Mouse (Mus musculus) limb, embryonic 11.5 days (tissue): ENCODE results near the gene Pgbd1. TPM values are rescaled to one million over a fixed set of nuclear protein-coding genes. Genes with fewer than 3 reads are reported as not detected.
A peak's percentile ranks its signal among the peaks of the same experiment; 100 is the strongest.

Experiments
- ATAC-seq: fragments of 200-750 bp; cut with Nextera tagmentation; 2 replicates; pipeline ENCODE4 v1.8.0; 2017; ENCODE audit warnings: low read depth; ENCODE audit not compliant: insufficient number of reproducible peaks, low FRiP score, low TSS enrichment
- DNase-seq: peaks from one replicate; pipeline ENCODE4 v3.0.0-alpha.2; 2015; ENCODE audit warnings: low spot score
- H3K27ac ChIP-seq: fragments of 300-500 bp; sonication (generic); replicated peaks from 2 replicates; pipeline ENCODE4 v1.5.1; 2014; ENCODE audit warnings: low read depth, mild to moderate bottlenecking, low read length
- H3K27me3 ChIP-seq: fragments of 300-500 bp; sonication (generic); 2 replicates; pipeline ENCODE4 v1.6.1; 2014; ENCODE audit warnings: mild to moderate bottlenecking, low read length, mixed read lengths; ENCODE audit not compliant: control insufficient read depth, insufficient read depth
- H3K36me3 ChIP-seq: fragments of 300-500 bp; sonication (generic); 2 replicates; pipeline ENCODE4 v1.6.1; 2014; ENCODE audit warnings: mild to moderate bottlenecking, low read length, moderate library complexity, mixed read lengths; ENCODE audit not compliant: control insufficient read depth, insufficient read depth
- H3K4me1 ChIP-seq: fragments of 300-500 bp; sonication (generic); 2 replicates; pipeline ENCODE4 v1.6.1; 2014; ENCODE audit warnings: low read length, mixed read lengths; ENCODE audit not compliant: control insufficient read depth, insufficient read depth
- H3K4me2 ChIP-seq: fragments of 300-500 bp; sonication (generic); 2 replicates; pipeline ENCODE4 v1.6.1; 2014; ENCODE audit warnings: low read depth, mild to moderate bottlenecking, moderate library complexity; ENCODE audit not compliant: severe bottlenecking
- H3K4me3 ChIP-seq: fragments of 300-500 bp; sonication (generic); 2 replicates; pipeline ENCODE4 v1.5.1; 2014; ENCODE audit warnings: low read depth, low read length
- H3K9ac ChIP-seq: fragments of 300-500 bp; sonication (generic); 2 replicates; pipeline ENCODE4 v1.6.1; 2014; ENCODE audit warnings: mild to moderate bottlenecking, low read length
- H3K9me3 ChIP-seq: fragments of 300-500 bp; sonication (generic); 2 replicates; pipeline ENCODE4 v1.6.1; 2016; ENCODE audit warnings: low read length; ENCODE audit not compliant: control insufficient read depth
- WGBS: fragments of 180-500 bp; shearing (Covaris S2); extraction: QIAGEN DNeasy Blood & Tissue Kit; methylation state at CpG from one replicate; pipeline ENCODE4 v1.1.7; 2014; 5-methylcytosine and 5-hydroxymethylcytosine counted together
- polyA plus RNA-seq: library from polyadenylated mRNA; unstranded; fragments of >200 nt; fragmentation: Nextera tagmentation; extraction: Ambion mirVana; gene quantifications from 2 replicates; pipeline ENCODE4 v1.2.1, GENCODE M21; 2014

The Pgbd1 gene
- polyA plus RNA-seq, 1 experiment from 2014 or later: 5.7 TPM

DNA sequence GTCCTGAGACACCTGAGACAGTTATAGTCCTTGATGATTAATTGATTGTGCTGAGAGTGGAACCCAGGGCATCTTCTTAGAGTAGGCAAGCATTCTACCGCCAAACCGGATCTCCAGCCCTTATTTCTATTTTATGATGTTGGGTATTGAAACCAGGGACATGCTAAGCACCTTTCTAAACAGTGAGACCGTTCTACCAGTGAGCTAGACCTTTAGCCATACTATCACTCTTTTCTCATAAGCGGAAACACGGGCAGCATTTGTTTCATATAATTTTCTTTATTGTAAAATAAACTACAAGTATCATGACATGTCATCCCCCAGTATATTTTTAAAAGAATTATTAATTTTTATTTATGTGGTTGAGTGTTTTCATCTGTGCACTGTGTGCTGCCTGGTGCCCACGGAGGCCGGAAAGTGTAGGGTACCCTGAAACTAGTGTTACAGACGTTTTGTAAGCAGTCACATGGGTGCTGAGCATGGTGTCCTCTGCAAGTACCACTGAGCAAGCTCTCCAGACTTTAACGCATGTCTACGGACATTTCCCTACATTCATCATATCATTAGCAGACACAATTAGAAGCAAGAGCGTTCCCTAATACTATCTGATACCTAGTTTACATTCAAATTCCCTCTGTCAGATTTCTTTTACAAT is 31.9 kb downstream of the Pgbd1 start:
- H3K36me3 ChIP-seq: no peaks in the 10 kb centered on the region
- peak overlapping the region; percentile 41 for H3K9ac ChIP-seq
- H3K27ac ChIP-seq: no peak overlapping the region
- WGBS: 54% methylated on average over 11 of the region's 11 CpGs
- H3K4me2 ChIP-seq: peak overlapping the region; percentile 74
- H3K9me3 ChIP-seq: no peaks in the 10 kb centered on the region
- DNase-seq: no peak
- peak; percentile 78 for ATAC-seq
- H3K4me1 ChIP-seq: no peaks in the 10 kb centered on the region
- peak overlapping the region; percentile 31 for H3K4me3 ChIP-seq
- no peaks in the 10 kb centered on the region for H3K27me3 ChIP-seq

DNA sequence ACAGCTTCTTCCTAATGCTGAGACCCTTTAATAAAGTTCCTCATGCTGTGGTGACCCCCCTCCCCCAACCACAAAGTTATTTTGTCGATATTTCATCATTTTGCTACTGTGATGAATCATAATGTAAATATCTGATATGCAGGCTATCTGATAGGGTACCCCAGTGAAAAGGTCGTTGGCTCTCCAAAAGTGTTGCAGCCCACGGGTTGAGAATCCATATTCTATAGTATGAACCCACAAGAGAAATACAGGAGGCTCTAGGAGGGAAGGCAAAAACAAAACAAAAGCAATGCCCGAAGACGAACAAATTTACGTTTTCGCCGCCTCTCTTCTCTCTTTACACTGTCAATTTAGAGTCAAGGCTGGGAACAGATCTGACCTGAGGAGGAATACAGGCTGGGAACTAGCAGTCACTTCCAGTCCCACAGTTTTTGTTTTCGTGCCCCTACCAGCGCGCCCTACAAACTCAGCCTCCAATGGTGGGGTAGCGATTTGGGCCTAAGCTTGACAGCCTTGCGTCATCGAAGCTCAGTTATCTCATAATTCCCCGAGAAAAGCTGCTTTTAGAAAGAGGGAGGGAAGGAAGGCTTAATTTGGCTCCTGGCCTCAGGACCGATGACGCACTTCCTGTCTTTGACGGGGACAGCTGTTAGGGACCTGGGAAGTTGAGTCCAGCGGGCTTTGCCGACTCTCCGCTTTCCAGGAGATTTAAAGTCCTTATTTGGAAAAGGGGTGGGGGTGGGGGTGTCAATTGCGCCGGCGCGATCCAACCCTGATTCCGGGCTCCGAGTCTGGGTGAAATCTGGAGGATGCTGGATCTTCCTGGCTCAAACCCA is 32.7 kb downstream of the Pgbd1 start:
- H3K4me3 ChIP-seq: peak overlapping the region; percentile 31
- peak overlapping the region; percentile 12; the same call in 1 of the 2 replicates for H3K27ac ChIP-seq
- 2% methylated on average over 27 of the region's 27 CpGs for WGBS
- ATAC-seq (peak; percentile 91), DNase-seq (peak; percentile 83)
- no peaks in the 10 kb centered on the region for H3K4me1 ChIP-seq
- no peaks in the 10 kb centered on the region for H3K27me3 ChIP-seq
- H3K4me2 ChIP-seq: peak overlapping the region; percentile 74
- peak overlapping the region; percentile 41 for H3K9ac ChIP-seq
- H3K36me3 ChIP-seq: no peaks in the 10 kb centered on the region
- H3K9me3 ChIP-seq: no peaks in the 10 kb centered on the region

DNA sequence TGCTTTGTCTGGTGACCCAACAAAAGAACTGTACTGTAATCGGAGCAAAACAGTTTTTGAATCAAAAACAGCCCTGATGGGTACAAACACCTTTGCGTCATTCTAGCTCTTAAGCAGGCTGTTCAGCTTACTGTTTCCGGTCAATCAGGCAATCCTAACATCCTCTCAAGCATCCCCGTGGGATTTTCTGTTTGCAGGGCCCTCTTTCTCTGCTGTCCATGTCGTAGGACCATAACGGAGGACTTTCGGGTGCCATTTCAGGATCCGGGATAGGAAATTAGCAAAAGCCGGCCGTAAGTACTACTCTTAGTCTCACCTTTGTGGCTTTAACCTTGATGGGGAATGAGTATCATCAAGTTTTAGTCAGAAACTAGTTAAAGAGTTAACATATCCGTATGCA is 33.5 kb downstream of the Pgbd1 start:
- no peaks in the 10 kb centered on the region for H3K4me1 ChIP-seq
- no peak for DNase-seq
- H3K27ac ChIP-seq: no peak overlapping the region
- WGBS: 79% methylated on average over 11 of the region's 11 CpGs
- H3K27me3 ChIP-seq: no peaks in the 10 kb centered on the region
- no peak for ATAC-seq
- no peak overlapping the region for H3K4me3 ChIP-seq
- H3K36me3 ChIP-seq: no peaks in the 10 kb centered on the region
- no peak overlapping the region for H3K4me2 ChIP-seq
- H3K9me3 ChIP-seq: no peaks in the 10 kb centered on the region
- no peak overlapping the region for H3K9ac ChIP-seq

DNA sequence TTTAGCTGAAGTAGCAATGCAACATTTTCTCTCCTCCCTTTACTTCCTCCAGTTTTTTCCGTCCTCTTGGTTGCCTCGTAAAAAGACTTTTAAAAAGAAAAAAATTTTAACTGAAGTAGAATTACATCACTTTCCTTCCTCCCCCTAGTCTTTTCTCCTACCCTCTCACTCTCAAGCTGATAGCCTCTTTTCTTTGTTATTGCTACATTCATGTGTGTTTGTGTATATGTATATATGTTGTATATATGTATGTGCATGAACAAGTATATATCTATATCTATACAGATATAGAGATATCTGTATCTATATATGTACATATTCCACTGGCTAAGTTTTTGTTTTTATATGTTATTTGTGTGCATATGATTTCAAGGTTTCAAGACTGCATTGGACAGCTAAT is 38.0 kb downstream of the Pgbd1 start:
- Histone ChIP-seq H3K4me3 (peak overlapping the region; percentile 87), H3K27me3 (no peaks in the 10 kb centered on the region), H3K9ac (no peak overlapping the region; the same call in 1 of the 2 replicates), H3K27ac (no peak overlapping the region), H3K36me3 (no peaks in the 10 kb centered on the region), H3K4me1 (no peaks in the 10 kb centered on the region), H3K4me2 (peak overlapping the region; percentile 64; the same call in 1 of the 2 replicates), H3K9me3 (no peaks in the 10 kb centered on the region)
- no peak for DNase-seq
- no peak; the same call in 1 of the 2 replicates for ATAC-seq
- WGBS: 0% methylated on average over 2 of the region's 2 CpGs

DNA sequence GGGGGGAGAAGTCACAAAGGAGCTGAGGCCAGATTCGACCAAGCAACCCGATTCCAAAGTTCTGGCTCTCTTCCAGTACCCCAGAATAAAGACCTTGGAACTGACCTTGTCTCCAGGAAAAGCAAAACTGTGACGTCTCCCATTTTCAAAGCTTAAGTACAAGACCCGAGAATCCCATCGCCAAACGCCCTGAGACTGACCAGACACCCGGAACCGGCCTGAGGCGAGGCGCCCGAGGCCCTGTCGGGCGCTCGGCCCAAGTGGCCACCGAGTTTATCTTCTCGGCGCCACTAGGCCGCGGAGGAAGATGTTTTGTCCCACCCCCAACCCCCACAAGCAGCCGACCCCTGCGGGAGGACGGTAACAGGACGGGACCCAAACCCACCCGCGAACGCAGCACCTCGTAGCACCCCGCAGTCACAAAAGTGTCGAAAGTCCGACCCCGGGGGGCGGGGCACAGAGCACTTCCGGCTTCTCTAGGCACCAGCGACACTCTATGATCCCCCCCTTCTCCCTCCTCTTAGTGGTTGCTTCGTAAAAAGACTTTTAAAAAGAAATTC is 38.5 kb downstream of the Pgbd1 start, which contains the start of gene Zkscan3:
Gene Zkscan3, minus strand, starts transcription at position 469 of the 560 bp plus-strand sequence.
- Histone ChIP-seq H3K27me3 (no peaks in the 10 kb centered on the region), H3K4me2 (peak within 1 kb of the TSS; percentile 64), H3K4me3 (peak within 1 kb of the TSS; percentile 87), H3K27ac (0 out of 2 replicates have a peak within 1 kb of the TSS, but pooled peaks have one; percentile 8), H3K36me3 (no peaks in the 10 kb centered on the region), H3K4me1 (no peaks in the 10 kb centered on the region), H3K9ac (peak within 1 kb of the TSS; percentile 85), H3K9me3 (no peaks in the 10 kb centered on the region)
- DNase-seq (peak; percentile 87), ATAC-seq (peak; percentile 94)
- 0% methylated on average over 35 of the region's 35 CpGs for WGBS

DNA sequence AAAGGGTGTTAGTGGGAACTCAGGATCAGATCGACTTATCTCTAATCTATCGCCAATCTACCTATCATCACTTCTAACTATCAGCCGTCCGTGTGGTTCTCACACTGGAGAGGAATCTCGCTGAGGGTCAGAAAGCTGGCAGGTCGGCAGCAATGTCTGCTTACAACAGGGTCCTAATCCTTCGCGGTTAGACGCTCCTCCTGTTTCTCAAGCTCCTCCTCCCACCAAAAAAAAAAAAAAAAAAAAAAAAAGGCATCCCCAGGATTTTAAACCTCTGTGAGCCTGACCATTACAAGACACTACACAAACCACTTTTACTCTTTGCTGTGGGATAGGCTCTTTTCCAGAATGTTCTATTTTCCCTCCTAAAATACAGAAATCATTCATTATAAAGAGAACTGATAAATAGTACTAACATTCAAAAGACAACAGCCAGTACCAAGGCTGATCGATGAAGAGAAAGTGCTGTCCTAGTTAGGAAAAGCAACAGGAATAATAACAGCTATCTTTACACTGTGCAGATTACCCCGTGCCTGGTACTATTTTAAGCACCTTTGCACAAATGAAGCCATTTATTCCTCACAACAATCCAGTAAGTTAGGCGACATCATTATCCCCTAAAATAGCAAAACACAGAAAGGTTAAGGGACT is 39.1 kb downstream of the Pgbd1 start:
- H3K36me3 ChIP-seq: no peaks in the 10 kb centered on the region
- 14% methylated on average over 12 of the region's 12 CpGs for WGBS
- no peak overlapping the region for H3K27ac ChIP-seq
- peak overlapping the region; percentile 87 for H3K4me3 ChIP-seq
- ATAC-seq: peak; percentile 28; the same call in 1 of the 2 replicates
- peak overlapping the region; percentile 85 for H3K9ac ChIP-seq
- H3K4me1 ChIP-seq: no peaks in the 10 kb centered on the region
- peak overlapping the region; percentile 64 for H3K4me2 ChIP-seq
- DNase-seq: peak; percentile 24
- H3K9me3 ChIP-seq: no peaks in the 10 kb centered on the region
- H3K27me3 ChIP-seq: no peaks in the 10 kb centered on the region

DNA sequence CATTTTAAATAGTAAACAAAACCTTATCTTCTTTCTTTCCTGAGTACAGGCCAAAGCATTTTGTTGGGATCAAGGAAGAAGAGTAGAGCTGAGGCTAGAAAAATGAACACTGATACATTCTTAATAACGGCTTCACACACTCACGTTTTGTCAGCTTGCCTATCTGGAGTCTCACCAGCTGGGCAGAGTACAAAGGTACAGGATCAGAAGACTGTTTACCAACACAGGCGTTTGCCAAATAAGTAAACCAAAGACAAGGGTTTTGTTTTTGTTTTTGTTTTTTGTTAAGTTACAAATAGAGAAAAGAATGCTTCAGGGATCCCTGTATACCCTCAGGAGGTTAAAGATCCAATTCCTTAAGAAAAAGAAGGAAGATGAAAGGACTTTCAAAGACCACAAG is 39.7 kb downstream of the Pgbd1 start:
- H3K9ac ChIP-seq: peak overlapping the region; percentile 43; the same call in 1 of the 2 replicates
- peak overlapping the region; percentile 87 for H3K4me3 ChIP-seq
- H3K4me2 ChIP-seq: peak overlapping the region; percentile 64
- H3K9me3 ChIP-seq: no peaks in the 10 kb centered on the region
- H3K27me3 ChIP-seq: no peaks in the 10 kb centered on the region
- WGBS: 85% methylated on average over 3 of the region's 3 CpGs
- ATAC-seq (no peak), DNase-seq (no peak)
- H3K27ac ChIP-seq: no peak overlapping the region
- H3K4me1 ChIP-seq: no peaks in the 10 kb centered on the region
- H3K36me3 ChIP-seq: no peaks in the 10 kb centered on the region

DNA sequence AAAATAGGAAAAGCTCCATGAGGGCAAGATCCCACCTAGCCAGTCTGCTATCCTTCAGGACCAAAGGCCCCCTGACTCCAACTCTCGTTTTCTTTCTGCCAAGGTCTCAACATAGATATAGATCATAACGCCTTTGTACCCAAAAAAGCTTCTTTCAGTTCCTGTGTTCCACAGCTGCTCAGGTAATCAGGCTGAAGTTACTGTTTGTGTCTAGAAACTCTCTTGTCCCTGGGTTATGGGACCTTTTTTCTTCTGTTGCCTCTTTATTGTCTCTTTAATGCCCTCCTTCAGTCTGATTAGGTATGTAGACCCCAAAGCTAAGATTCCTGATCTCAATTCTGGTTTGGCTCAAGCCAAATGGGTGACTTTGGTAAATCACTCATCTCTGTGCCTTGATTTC is 43.4 kb downstream of the Pgbd1 start:
- Histone ChIP-seq H3K9me3 (no peaks in the 10 kb centered on the region), H3K27ac (no peak overlapping the region), H3K27me3 (no peaks in the 10 kb centered on the region), H3K9ac (no peak overlapping the region), H3K4me3 (no peak overlapping the region), H3K4me1 (no peaks in the 10 kb centered on the region), H3K36me3 (peaks cover 14% of the 10 kb centered on the region; the same call in 1 of the 2 replicates), H3K4me2 (no peak overlapping the region)
- no peak for DNase-seq
- no peak for ATAC-seq
- 90% methylated on average over 2 of the region's 2 CpGs for whole genome bisulfite sequencing
